ENCODE assay signal across 14 mouse cellular contexts in genomic region chr15:94968403-94969180, GRCm38 (mm10).
"Had no signal": no experiment of that assay in that cellular context is flagged by ENCODE, and none has a peak within 500 bp of the region (broad histone marks: within the 10 kb centered on the region; RNA-seq: fewer than 3 reads in every experiment).

No protein-coding gene starts in this region.

- H3K36me3 ChIP-seq: kidney, embryonic 15.5 days; limb, embryonic 15.5 days; liver, embryonic 12.5 days; midbrain, embryonic 10.5 days; neural tube, embryonic 15.5 days; stomach, embryonic 15.5 days had no signal

- H3K4me2 ChIP-seq: kidney, embryonic 15.5 days; limb, embryonic 15.5 days; liver, embryonic 12.5 days; lung, embryonic 14.5 days; neural tube, embryonic 15.5 days; stomach, embryonic 15.5 days had no signal

- H3K27ac ChIP-seq: kidney, embryonic 15.5 days; limb, embryonic 15.5 days; liver, embryonic 12.5 days; midbrain, embryonic 10.5 days; neural tube, embryonic 15.5 days; stomach, embryonic 15.5 days had no signal

- H3K4me3 ChIP-seq: kidney, embryonic 15.5 days; limb, embryonic 15.5 days; liver, embryonic 12.5 days; midbrain, embryonic 10.5 days; myocyte; neural tube, embryonic 15.5 days; stomach, embryonic 15.5 days had no signal

- H3K27me3 ChIP-seq: kidney, embryonic 15.5 days; limb, embryonic 15.5 days; liver, embryonic 12.5 days; neural tube, embryonic 15.5 days; stomach, embryonic 15.5 days had no signal

- ATAC-seq: liver, embryonic 12.5 days had no signal

- H3K4me1 ChIP-seq: kidney, embryonic 15.5 days; limb, embryonic 15.5 days; liver, embryonic 12.5 days; midbrain, embryonic 10.5 days; neural tube, embryonic 15.5 days; stomach, embryonic 15.5 days had no signal

- DNase-seq: kidney, adult 18-20 months; kidney, postnatal 25 days; lung, embryonic 14.5 days; lung, postnatal 10 days; lung, postnatal 4 days; midbrain, embryonic 14.5 days; thymus, postnatal 4 days had no signal

- H3K9ac ChIP-seq: kidney, embryonic 15.5 days; limb, embryonic 15.5 days; liver, embryonic 12.5 days; lung, embryonic 14.5 days; neural tube, embryonic 15.5 days; stomach, embryonic 15.5 days had no signal

- H3K9me3 ChIP-seq: kidney, embryonic 15.5 days; limb, embryonic 15.5 days; liver, embryonic 12.5 days; midbrain, embryonic 10.5 days; neural tube, embryonic 15.5 days; stomach, embryonic 15.5 days had no signal
